Mouse (Mus musculus): Measurements from ENCODE around the gene Syt5. TPM values are rescaled to one million over a fixed set of nuclear protein-coding genes. Genes with fewer than 3 reads are reported as not detected.
"Not testable (repeated sequence)": the region's sequence is repeated elsewhere in the genome, so short reads cannot be mapped to it uniquely, and the experiment has no call there.

Syt5 gene
- 0.22 and 0.44 TPM in 2 replicates for polyA plus RNA-seq (2015; fragmentation: Nextera tagmentation; extraction: Ambion mirVana)

DNA sequence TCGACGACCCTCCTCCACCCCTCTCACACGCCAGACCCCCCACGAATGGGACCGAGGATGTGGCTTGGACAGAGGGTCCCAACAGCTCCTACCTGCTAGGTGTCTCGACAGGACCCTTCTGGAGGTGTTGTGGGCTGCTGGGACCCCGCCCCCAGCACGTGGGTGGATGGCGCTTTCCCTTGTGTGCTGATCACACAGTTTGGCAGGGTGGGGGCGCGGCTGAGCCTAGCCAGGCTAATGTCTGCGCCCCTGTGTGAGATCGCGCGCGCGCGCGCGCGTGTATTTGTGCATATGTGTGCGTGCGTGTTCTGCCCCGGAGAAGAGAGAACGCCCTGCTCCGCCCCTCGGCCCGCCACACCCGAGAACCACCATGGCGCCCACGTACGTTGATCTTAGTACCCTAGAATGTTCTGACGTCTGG, at the start of gene Syt5:
Syt5 (minus strand) TSS at position 321 of the 421 bp plus-strand sequence.
- DNase-seq (ENCODE audit: low spot score), result peak; percentile 27

GRCm38 (mm10) chr7:4597046-4597445, 49.7 kb upstream of the Syt5 start:
- not testable (repeated sequence) for DNase-seq (ENCODE audit: low spot score)

DNA sequence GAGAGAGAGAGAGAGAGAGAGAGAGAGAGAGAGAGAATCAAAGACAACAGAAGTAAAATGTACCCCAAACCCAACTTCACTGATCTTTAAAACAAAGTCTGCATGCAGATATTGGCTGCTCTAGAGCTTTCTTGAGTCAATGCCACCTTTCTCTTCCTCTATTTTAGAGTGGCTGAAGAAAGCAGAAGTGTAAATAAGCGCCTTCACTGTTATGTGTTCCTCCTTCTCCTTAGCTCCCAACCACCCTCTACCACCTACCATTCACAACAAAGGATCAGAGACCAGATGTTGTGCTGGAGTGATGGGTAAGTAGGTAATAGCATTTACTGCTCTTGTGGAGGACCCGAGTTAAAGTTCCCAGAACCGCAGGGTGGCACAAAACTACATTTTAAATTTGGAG, 34.1 kb upstream of the Syt5 start:
- not testable (repeated sequence) for DNase-seq (ENCODE audit: low spot score)

DNA sequence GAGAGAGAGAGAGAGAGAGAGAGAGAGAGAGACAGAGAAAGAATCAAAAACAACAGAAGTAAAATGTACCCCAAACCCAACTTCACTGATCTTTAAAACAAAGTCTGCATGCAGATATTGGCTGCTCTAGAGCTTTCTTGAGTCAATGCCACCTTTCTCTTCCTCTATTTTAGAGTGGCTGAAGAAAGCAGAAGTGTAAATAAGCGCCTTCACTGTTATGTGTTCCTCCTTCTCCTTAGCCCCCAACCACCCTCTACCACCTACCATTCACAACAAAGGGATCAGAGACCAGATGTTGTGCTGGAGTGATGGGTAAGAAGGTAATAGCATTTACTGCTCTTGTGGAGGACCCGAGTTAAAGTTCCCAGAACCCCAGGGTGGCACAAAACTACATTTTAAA, 25.0 kb upstream of the Syt5 start:
- not testable (repeated sequence) for DNase-seq (ENCODE audit: low spot score)

DNA sequence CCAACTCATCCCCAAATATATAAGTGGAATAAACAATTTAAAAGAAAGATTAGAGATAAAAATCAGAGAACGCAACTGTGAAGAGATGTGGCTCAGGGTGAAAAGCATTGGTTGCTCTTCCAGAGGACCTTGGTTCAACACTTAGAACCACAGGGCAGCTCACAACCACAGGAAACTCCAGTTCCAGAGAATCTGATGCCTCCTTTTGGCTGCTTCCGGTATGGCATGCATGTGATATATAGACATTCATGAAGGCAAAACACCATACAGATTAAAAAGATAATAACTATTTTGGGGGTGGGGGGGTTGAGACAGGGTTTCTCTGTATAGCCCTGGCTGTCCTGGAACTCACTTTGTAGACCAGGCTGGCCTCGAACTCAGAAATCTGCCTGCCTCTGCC, 15.3 kb upstream of the Syt5 start:
- no peak for DNase-seq (ENCODE audit: low spot score)

- no peak for DNase-seq (ENCODE audit: low spot score)
Observed at GRCm38 (mm10) chr7:4557167-4557560, 9.8 kb upstream of the Syt5 start.

DNA sequence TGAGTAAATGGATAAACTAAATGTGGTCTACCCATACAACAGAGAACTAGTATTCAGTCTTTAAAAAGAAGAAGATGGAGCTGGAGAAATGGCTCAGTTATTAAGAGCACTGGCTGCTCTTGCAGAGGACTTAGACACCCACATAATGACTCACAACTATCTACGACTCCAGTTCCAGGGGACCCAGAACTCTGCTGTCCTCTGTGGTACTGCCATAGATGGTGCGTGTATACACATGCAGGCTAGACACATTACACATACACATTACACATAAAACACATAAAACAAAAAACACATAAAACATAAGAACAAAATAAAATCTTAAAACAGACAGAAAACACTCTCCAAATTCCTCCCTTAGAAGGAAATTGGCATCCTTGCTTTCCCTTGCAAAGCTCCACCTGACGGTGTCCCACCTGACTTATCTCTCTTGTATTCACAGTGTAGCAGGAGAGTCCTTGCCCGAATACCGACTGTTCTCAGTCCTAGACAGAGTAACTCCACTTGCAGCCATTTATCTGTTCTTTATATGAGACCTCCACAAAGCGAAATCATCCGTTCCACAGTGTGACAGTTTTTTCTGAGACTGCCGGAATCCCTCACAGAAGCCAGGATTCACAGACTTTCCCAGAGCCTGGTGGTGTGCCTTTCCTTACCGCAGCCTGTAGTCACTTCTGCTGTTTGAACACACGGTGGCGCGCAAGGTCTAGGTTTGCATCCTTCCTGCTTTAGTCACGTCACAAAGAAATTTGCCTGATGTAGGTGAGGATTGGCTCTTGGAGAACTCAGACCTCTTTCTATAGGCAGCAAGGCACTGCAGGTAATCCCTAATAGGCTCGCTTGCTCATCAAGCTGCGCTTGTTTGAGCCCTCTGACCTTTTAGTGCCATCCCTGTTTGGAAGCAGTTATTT, 9.2 kb upstream of the Syt5 start:
- peak; percentile 86 for DNase-seq (ENCODE audit: low spot score)

- no peak for DNase-seq (ENCODE audit: low spot score)
Observed at GRCm38 (mm10) chr7:4546591-4547131, 680 bp downstream of the Syt5 start.

DNA sequence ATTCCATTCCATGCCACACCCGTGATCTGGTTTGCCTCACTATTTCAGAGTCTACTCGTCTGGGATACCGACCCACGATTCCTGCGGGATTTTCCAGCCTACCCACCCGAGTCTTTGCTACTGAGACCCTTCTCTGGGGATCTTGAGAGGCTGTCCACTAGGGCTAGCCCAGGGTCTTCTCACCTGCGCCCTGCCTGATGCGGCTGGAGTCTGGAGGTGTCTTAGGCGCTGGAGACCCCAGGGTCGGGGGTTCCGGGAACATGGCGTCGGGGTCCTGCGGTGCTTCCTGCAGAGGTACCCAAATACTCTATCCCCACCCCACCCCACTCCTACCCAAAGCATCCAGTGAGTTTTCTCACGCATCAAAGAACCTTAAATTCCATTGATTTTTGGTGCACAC, 1.3 kb downstream of the Syt5 start:
- DNase-seq (ENCODE audit: low spot score), result no peak

DNA sequence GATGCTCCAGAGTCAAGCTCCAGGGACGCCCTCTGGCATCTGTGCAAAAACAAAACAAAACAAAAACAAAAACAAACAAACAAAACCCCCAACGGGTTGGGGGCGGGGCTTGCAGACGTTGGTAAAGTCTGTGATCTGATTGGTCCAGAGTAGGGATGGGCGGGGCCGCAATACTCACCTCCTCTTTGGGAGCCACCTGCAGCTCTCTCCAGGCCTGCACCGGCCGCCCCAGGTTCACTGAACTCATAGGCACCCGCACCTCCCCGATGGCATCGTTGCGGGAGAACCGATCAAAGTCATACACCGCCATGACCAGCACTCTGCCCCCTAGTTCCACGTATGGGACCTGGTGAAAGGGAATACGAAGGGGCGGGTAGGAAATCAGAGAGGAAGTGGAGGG, 5.3 kb downstream of the Syt5 start:
- no peak for DNase-seq (ENCODE audit: low spot score)

DNA sequence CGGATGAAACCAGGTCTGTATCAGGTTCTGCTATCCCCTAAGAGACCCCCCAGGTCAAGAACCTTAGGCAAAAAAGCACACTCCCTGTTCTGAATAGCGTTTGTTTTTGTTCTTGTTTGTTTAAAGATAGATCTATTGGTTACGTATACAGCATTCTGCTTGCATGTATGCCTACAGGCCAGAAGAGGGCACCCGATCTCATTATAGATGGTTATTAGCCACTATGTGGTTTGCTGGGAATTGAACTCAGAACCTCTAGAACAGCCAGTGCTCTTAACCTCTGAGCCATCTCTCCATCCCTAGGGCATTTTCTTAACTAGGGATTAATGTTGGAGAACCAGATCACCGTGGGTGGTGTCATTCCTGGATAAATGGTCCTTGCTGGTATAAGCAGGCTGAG, 6.0 kb downstream of the Syt5 start:
- no peak for DNase-seq (ENCODE audit: low spot score)

DNA sequence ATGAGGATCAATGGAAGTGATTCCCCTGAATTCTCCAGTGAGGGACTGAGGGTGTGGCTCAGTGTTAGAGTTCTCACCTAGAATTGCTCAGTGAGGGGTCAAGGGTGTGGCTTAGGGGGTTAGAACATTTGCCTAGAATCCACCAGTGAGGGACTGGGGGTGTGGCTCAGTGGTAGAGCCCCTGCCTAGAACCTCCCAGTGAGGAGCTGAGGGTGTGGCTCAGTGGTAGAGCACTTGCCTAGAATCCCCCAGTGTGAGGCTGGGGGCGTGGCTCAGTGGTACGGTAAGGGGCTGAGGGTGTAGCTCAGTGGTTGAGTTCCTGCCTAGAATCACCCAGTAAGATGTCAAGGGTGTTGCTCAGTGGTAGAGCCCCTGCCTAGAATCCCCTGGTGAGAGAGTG, 8.3 kb downstream of the Syt5 start:
- no peak for DNase-seq (ENCODE audit: low spot score)

- no peak for DNase-seq (ENCODE audit: low spot score)
Observed at GRCm38 (mm10) chr7:4537181-4537580, 10.2 kb downstream of the Syt5 start.

GRCm38 (mm10) chr7:4536369-4536768, 11.0 kb downstream of the Syt5 start:
- DNase-seq (ENCODE audit: low spot score), result no peak

- DNase-seq (ENCODE audit: low spot score), result no peak
Observed at GRCm38 (mm10) chr7:4532005-4532729, 15.2 kb downstream of the Syt5 start, which contains the start of gene Dnaaf3. Dnaaf3 (minus strand) TSS chr7:4532453.

DNA sequence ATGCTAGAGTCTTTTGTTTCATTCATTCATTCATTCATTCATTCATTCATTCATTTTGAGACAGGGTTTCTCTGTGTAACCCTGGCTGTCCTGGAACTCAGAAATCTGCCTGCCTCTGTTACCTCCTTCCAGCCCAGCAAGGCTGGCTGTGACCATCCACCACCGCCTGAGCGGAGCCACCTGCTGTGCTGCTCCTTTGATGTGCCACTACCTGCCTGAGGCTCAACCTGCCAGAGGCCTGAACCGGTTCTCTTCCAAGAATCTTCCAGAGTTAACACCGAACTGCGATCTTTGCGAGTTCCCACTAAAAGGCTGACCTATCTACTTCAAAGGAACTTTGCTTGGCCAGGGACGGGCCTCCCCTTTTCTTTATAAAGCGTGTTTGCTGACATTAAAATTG, 17.2 kb downstream of the Syt5 start:
- DNase-seq (ENCODE audit: low spot score), result not testable (repeated sequence)

DNA sequence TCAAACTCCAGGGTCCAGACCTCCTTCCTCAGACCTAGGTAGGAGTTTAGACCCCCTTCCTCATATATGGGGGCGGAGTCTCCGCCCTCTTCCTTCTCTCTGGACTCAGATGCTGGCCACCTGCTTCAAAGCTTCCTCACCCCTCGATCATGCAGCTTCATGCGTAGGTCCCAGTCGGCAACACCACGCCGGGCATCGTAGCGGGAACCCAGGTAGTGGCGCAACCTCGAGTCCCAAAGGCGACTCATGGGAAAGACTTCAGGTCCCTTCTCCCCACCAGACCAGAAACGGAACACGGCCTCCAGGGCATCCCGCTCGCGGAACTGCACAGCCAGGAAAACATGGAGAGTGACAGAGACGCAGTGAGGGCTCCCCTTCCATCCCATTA, 20.0 kb downstream of the Syt5 start:
- DNase-seq (ENCODE audit: low spot score), result no peak

DNA sequence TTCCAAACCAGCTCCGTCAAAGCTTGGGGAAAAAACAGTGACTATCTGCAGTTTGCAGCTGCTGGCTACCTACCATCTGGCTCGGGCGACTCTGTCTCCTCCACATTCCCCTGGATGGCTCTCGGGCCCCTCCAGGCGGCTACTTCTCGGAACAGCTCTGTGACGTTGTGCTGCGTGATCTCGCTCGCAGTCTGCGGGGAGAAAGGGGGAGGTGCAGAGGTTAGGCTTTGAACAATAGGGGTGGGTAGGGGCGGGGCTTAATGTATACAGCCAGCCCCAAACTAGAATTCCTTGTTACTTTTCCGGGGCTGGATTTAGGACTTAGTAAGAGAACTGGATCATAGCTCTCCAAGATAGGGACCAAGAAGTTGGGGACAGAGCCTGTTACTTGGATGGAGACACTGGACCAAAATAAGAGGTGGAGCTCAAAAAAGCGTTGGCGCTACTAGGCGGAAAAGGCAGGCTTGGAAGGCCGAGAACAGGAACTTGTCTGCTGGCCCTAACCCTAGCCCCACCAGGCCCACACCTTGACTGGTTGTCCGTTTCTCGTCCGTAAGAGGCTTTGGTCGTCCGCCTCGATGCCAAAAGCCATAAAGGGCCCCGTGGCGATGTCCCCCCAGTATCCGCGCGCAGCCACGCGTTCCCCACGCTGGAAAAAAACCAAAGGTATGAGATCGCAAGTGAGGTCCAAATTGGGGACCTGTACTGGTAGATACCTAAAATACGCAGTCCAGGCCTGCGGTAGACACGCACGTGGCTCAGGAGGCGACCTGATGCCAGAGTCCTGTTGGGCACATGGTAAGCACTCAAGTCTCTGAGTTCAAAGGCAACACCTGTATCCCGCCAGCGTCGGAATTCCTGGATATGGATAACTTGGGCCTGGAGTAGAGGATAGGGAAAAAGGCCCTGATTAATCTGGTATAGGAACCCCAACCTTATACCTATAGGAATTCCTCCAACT, 20.7 kb downstream of the Syt5 start:
- DNase-seq (ENCODE audit: low spot score), result peak; percentile 91

DNA sequence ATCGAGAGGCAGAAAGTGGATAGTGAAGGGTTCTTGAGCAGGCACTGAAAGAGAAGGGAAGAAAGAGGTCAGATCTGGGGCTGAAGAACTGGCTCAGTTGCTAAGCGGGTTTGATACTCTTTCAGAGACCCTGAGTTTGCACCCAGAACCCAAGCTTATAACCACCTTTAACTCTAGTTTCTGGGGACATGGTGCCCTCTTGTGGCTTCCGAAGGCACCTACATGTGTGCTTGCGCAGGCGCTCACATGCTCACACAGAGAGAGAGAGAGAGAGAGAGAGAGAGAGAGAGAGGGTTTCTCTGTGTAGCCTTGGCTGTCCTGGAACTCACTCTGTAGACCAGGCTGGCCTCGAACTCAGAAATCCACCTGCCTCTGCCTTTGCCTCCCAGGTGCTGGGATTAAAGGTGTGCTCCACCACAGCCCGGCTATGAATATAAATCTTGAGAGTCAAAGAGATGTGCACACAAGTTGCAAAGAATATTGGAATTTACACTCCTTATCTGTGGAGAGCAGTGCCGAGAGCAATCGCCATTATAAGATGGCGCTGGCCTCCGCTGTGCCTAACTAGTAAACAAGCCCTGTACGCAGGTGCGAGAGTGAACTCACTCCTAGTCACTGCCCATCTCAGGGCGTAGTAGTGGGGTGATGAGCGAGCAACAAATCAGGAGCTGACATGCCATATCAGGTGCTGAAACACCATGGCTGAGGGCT, 23.0 kb downstream of the Syt5 start, which contains the start of gene Tnni3:
Tnni3 (minus strand) TSS at position 18 of the 711 bp plus-strand sequence.
- peak; percentile 83 for DNase-seq (ENCODE audit: low spot score)
